Mouse (Mus musculus) neural tube, embryonic 15.5 days (tissue): Measurements from ENCODE around the gene Dip2a. TPM values are rescaled to one million over a fixed set of nuclear protein-coding genes. Genes with fewer than 3 reads are reported as not detected.
A peak's percentile ranks its signal among the peaks of the same experiment; 100 is the strongest.

ENCODE experiments used
- ATAC-seq: fragments of 200-750 bp; cut with Nextera tagmentation; 2 replicates; pipeline ENCODE4 v1.8.0; 2017; ENCODE audit warnings: mild to moderate bottlenecking, moderate TSS enrichment, moderate library complexity; ENCODE audit not compliant: low FRiP score
- H3K27ac ChIP-seq: fragments of 300-500 bp; sonication (generic); replicated peaks from 2 replicates; pipeline ENCODE4 v1.5.1; 2015; ENCODE audit warnings: mild to moderate bottlenecking, inconsistent platforms
- H3K27me3 ChIP-seq: fragments of 300-500 bp; sonication (generic); replicated peaks from 2 replicates; pipeline ENCODE4 v1.6.1; 2015; ENCODE audit warnings: inconsistent platforms
- H3K36me3 ChIP-seq: fragments of 300-500 bp; sonication (generic); 2 replicates; pipeline ENCODE4 v1.6.1; 2015; ENCODE audit warnings: inconsistent platforms
- H3K4me1 ChIP-seq: fragments of 300-500 bp; sonication (generic); 2 replicates; pipeline ENCODE4 v1.6.1; 2015; ENCODE audit warnings: inconsistent platforms
- H3K4me2 ChIP-seq: fragments of 300-500 bp; sonication (generic); 2 replicates; pipeline ENCODE4 v1.6.1; 2015; ENCODE audit warnings: inconsistent platforms, mild to moderate bottlenecking, moderate library complexity
- H3K4me3 ChIP-seq: fragments of 300-500 bp; sonication (generic); replicated peaks from 2 replicates; pipeline ENCODE4 v1.5.1; 2015; ENCODE audit warnings: mild to moderate bottlenecking, inconsistent platforms
- H3K9ac ChIP-seq: fragments of 300-500 bp; sonication (generic); replicated peaks from 2 replicates; pipeline ENCODE4 v1.6.1; 2015; ENCODE audit warnings: mild to moderate bottlenecking, inconsistent platforms
- H3K9me3 ChIP-seq: fragments of 300-500 bp; sonication (generic); replicated peaks from 2 replicates; pipeline ENCODE4 v1.6.1; 2016; ENCODE audit warnings: inconsistent platforms
- WGBS: fragments of 180-500 bp; shearing (Covaris S2); methylation state at CpG from one replicate; pipeline ENCODE4 v1.1.7; 2015; ENCODE audit warnings: mixed read lengths; 5-methylcytosine and 5-hydroxymethylcytosine counted together
- polyA plus RNA-seq: library from polyadenylated mRNA; unstranded; fragments of >200 nt; fragmentation: Nextera tagmentation; extraction: Ambion mirVana; gene quantifications from 2 replicates; pipeline ENCODE4 v1.2.1, GENCODE M21; 2015

Gene Dip2a
- polyA plus RNA-seq, 1 experiment from 2014 or later: 19.7 TPM

- no peak overlapping the region for H3K4me3 ChIP-seq
- no peak for ATAC-seq
- no peaks in the 10 kb centered on the region for H3K36me3 ChIP-seq
- H3K27ac ChIP-seq: no peak overlapping the region
- H3K9me3 ChIP-seq: no peaks in the 10 kb centered on the region
- 89% methylated on average over 4 of the region's 4 CpGs for WGBS
- H3K27me3 ChIP-seq: no peaks in the 10 kb centered on the region
- H3K9ac ChIP-seq: no peak overlapping the region
- H3K4me1 ChIP-seq: peaks cover 21% of the 10 kb centered on the region
- no peak overlapping the region for H3K4me2 ChIP-seq
Measured at GRCm38 (mm10) chr10:76239401-76239800, 105.7 kb downstream of the Dip2a start.

GRCm38 (mm10) chr10:76237341-76238225, 107.5 kb downstream of the Dip2a start, which contains the start of gene Prmt2:
Gene Prmt2, minus strand, starts transcription at chr10:76237865.
- H3K4me1 ChIP-seq: peaks cover 26% of the 10 kb centered on the region
- no peaks in the 10 kb centered on the region for H3K36me3 ChIP-seq
- H3K9me3 ChIP-seq: no peaks in the 10 kb centered on the region
- H3K27ac ChIP-seq: peak within 1 kb of the TSS; percentile 95
- peak within 1 kb of the TSS; percentile 70 for H3K4me2 ChIP-seq
- ATAC-seq: peak; percentile 98
- WGBS: under 1% methylated on average over 47 of the region's 47 CpGs
- peak within 1 kb of the TSS; percentile 86 for H3K4me3 ChIP-seq
- H3K27me3 ChIP-seq: no peaks in the 10 kb centered on the region
- peak within 1 kb of the TSS; percentile 86 for H3K9ac ChIP-seq

GRCm38 (mm10) chr10:76229627-76230026, 115.5 kb downstream of the Dip2a start:
- 74% methylated on average over 1 of the region's 1 CpGs for WGBS
- H3K27ac ChIP-seq: no peak overlapping the region
- H3K4me1 ChIP-seq: peaks cover 7% of the 10 kb centered on the region; the same call in 1 of the 2 replicates
- no peak overlapping the region for H3K4me3 ChIP-seq
- H3K9ac ChIP-seq: no peak overlapping the region
- no peaks in the 10 kb centered on the region for H3K9me3 ChIP-seq
- ATAC-seq: no peak
- peaks cover 23% of the 10 kb centered on the region for H3K36me3 ChIP-seq
- H3K4me2 ChIP-seq: no peak overlapping the region
- no peaks in the 10 kb centered on the region for H3K27me3 ChIP-seq

GRCm38 (mm10) chr10:76225944-76226343, 119.1 kb downstream of the Dip2a start:
- Histone ChIP-seq H3K36me3 (peaks cover 60% of the 10 kb centered on the region), H3K27ac (no peak overlapping the region), H3K4me2 (no peak overlapping the region), H3K9ac (no peak overlapping the region), H3K27me3 (no peaks in the 10 kb centered on the region), H3K9me3 (no peaks in the 10 kb centered on the region), H3K4me1 (no peaks in the 10 kb centered on the region), H3K4me3 (no peak overlapping the region)
- WGBS: 94% methylated on average over 11 of the region's 11 CpGs
- ATAC-seq: no peak

GRCm38 (mm10) chr10:76218240-76218639, 126.9 kb downstream of the Dip2a start:
- WGBS: 89% methylated on average over 9 of the region's 9 CpGs
- Histone ChIP-seq H3K4me1 (no peaks in the 10 kb centered on the region), H3K9ac (no peak overlapping the region), H3K27ac (no peak overlapping the region), H3K9me3 (0 out of 2 replicates have a peak, but pooled peaks cover 3% of the 10 kb centered on the region), H3K4me3 (no peak overlapping the region), H3K36me3 (peaks cover 97% of the 10 kb centered on the region), H3K4me2 (no peak overlapping the region), H3K27me3 (no peaks in the 10 kb centered on the region)
- no peak for ATAC-seq

- H3K27ac ChIP-seq: no peak overlapping the region
- no peaks in the 10 kb centered on the region for H3K27me3 ChIP-seq
- 0 out of 2 replicates have a peak, but pooled peaks cover 3% of the 10 kb centered on the region for H3K9me3 ChIP-seq
- 97% methylated on average over 17 of the region's 17 CpGs for WGBS
- no peaks in the 10 kb centered on the region for H3K4me1 ChIP-seq
- no peak overlapping the region for H3K9ac ChIP-seq
- H3K36me3 ChIP-seq: peaks cover 97% of the 10 kb centered on the region
- ATAC-seq: no peak
- H3K4me3 ChIP-seq: no peak overlapping the region
- H3K4me2 ChIP-seq: no peak overlapping the region
Measured at GRCm38 (mm10) chr10:76217056-76217455, 128.0 kb downstream of the Dip2a start.

- Histone ChIP-seq H3K36me3 (peaks cover 93% of the 10 kb centered on the region), H3K9ac (no peak overlapping the region), H3K4me3 (no peak overlapping the region), H3K9me3 (0 out of 2 replicates have a peak, but pooled peaks cover 3% of the 10 kb centered on the region), H3K27me3 (no peaks in the 10 kb centered on the region), H3K27ac (no peak overlapping the region), H3K4me2 (no peak overlapping the region), H3K4me1 (no peaks in the 10 kb centered on the region)
- 93% methylated on average over 4 of the region's 4 CpGs for WGBS
- no peak for ATAC-seq
Measured at GRCm38 (mm10) chr10:76214161-76214560, 130.9 kb downstream of the Dip2a start.

- Histone ChIP-seq H3K36me3 (peaks cover 94% of the 10 kb centered on the region), H3K27ac (no peak overlapping the region), H3K9me3 (0 out of 2 replicates have a peak, but pooled peaks cover 3% of the 10 kb centered on the region), H3K4me3 (no peak overlapping the region), H3K9ac (no peak overlapping the region), H3K4me2 (no peak overlapping the region), H3K4me1 (no peaks in the 10 kb centered on the region), H3K27me3 (no peaks in the 10 kb centered on the region)
- WGBS: 99% methylated on average over 6 of the region's 6 CpGs
- ATAC-seq: no peak
Measured at GRCm38 (mm10) chr10:76212121-76212520, 133.0 kb downstream of the Dip2a start.

- ATAC-seq: no peak
- Histone ChIP-seq H3K36me3 (peaks cover 94% of the 10 kb centered on the region), H3K9ac (no peak overlapping the region)
Measured at GRCm38 (mm10) chr10:76210806-76211205, 134.3 kb downstream of the Dip2a start.

More at GRCm38 (mm10) chr10:76210806-76211205, 134.3 kb downstream of the Dip2a start:
- Histone ChIP-seq H3K4me3 (no peak overlapping the region), H3K4me1 (no peaks in the 10 kb centered on the region), H3K27ac (no peak overlapping the region), H3K9me3 (0 out of 2 replicates have a peak, but pooled peaks cover 3% of the 10 kb centered on the region), H3K4me2 (no peak overlapping the region), H3K27me3 (no peaks in the 10 kb centered on the region)
- WGBS: 81% methylated on average over 7 of the region's 7 CpGs

Other genes starting within 250 kb of the Dip2a start
- gene Slc5a4b, start 234.3 kb downstream of the Dip2a start, polyA plus RNA-seq: not detected in 2 replicates
- 0.11 and 0.22 TPM in 2 replicates for gene Slc5a4a, start 197.8 kb downstream of the Dip2a start, polyA plus RNA-seq
- 262 and 302 TPM in 2 replicates for gene Prmt2, start 107.4 kb downstream of the Dip2a start, polyA plus RNA-seq
- 5.4 and 7.4 TPM in 2 replicates for gene S100b, start 91.4 kb downstream of the Dip2a start, polyA plus RNA-seq
- not detected in 2 replicates for gene AC141477.1, start 95.2 kb upstream of the Dip2a start, polyA plus RNA-seq
- gene Pcnt, start 97.5 kb upstream of the Dip2a start, polyA plus RNA-seq: 5.9 and 7.2 TPM in 2 replicates
- not detected in 2 replicates for gene 2610028H24Rik, start 103.8 kb upstream of the Dip2a start, polyA plus RNA-seq
- 48.2 and 60.4 TPM in 2 replicates for gene Mcm3ap, start 123.6 kb upstream of the Dip2a start, polyA plus RNA-seq
- gene Ybey, start 123.8 kb upstream of the Dip2a start, polyA plus RNA-seq: 6.1 and 6.8 TPM in 2 replicates
- gene Lss, start 186.3 kb upstream of the Dip2a start, polyA plus RNA-seq: 36.7 and 45.0 TPM in 2 replicates
- not detected in 2 replicates for gene Spatc1l, start 217.0 kb upstream of the Dip2a start, polyA plus RNA-seq
- gene Ftcd, start 230.4 kb upstream of the Dip2a start, polyA plus RNA-seq: 0.18 and 0.46 TPM in 2 replicates